Mouse (Mus musculus): ENCODE measurements around the gene Ccdc157.
A peak's percentile ranks its signal among the peaks of the same experiment; 100 is the strongest.
"Not testable (repeated sequence)": the region's sequence is repeated elsewhere in the genome, so short reads cannot be mapped to it uniquely, and the experiment has no call there.

Gene Ccdc157

DNA sequence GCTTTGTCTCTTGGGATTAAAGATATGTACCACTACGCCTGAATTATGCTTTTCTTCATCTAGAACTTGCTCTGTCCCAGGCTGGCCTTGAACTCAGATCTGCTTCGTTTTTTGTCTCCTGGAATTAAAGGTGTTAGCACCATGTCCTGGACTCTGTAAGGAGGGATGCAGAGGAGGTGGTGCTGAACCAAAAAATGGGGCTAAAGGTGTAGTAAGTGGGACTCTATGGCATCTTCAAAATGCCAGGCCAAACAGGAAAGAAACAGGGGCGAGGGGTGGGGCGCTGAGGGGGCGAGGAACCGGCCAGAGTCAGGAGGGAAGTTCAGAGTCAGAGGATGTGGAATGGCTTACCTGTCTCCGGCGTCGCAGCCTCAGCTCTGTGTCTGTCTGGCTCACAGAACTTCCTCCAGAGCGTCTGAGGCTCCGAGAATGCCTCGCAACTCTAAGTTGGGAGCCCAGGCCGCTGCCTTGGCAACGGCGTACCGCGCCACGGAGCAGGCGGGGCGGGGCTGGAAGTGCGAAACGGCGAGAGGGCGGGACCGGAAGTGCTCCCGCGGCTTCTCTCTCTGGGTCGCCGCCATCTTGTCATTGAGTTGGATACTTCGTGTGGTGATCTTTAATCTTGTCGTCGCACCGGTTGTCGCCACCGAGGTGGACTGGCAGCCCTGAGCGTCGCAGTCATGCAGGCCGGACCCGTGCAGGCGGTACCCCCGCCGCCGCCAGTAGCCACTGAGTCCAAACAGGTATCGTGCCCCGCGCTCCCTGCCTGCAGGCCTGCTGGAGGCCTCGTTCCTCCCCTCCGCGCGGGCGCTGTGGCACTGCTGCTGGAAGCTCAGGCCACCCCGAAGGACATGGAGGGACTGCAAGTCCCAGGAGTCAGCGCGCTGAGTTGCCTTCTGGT lies at the start of gene Ccdc157, which contains the start of gene Sf3a1:
TSS of gene Ccdc157 (minus strand) at position 486 of the 901 bp plus-strand sequence.
TSS of gene Sf3a1 (plus strand) at position 543 of the 901 bp plus-strand sequence.
- peak; percentile 85 for DNase-seq (ENCODE audit: low spot score)

GRCm38 (mm10) chr11:4209556-4209955 lies 49.5 kb upstream of the Ccdc157 start:
- DNase-seq (ENCODE audit: low spot score), result no peak

DNA sequence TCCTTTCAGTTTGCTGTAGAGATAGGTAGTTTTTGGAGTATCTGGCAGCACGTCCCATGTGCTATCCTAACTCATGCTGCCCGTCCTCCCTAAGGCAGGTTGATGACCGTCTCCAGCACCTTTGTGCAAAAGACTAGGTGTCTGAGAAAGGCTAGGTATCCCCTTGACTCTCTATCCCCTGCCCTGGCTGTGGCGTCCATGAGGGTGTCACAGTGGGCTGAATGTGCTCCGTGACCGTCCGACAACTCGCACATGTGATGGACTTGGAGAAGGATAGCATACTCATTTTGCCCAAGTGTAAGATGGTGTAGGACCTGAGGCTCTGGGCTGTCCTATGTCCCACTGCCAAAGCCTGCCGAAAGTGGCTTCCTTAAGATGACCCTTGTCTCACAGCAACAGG lies 47.6 kb upstream of the Ccdc157 start:
- DNase-seq (ENCODE audit: low spot score), result no peak

GRCm38 (mm10) chr11:4206563-4206962 lies 46.5 kb upstream of the Ccdc157 start:
- DNase-seq (ENCODE audit: low spot score), result no peak

- DNase-seq (ENCODE audit: low spot score), result no peak
Measured at GRCm38 (mm10) chr11:4205951-4206350, 45.9 kb upstream of the Ccdc157 start.

DNA sequence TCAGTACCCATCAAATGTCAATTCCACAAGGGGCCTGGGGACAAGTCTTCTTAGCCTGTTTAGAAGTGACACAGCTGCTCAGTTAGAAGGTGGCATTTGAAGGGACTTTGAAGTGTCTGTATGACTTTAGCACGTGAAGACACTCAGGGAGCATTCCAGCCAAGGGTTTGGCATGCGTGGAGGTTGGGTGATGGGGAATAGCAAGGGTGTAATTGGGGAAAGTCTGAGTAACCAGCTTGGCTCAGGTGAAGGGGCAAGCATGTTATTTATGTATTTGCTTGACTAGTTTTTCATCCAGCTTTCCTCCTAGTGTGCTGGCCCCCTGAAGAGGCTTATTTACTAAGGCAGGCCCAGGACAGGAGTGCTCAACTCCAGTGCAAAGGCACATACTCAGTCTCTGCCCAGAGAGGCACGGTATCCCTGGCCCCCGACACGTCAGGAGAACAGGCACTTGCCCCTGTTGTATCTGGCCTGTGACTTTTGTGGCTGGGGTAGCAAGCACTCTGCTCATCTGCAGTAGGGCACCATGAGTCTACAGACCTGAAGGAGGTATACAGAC lies 45.1 kb upstream of the Ccdc157 start:
- DNase-seq (ENCODE audit: low spot score), result no peak

GRCm38 (mm10) chr11:4203705-4204074 lies 43.6 kb upstream of the Ccdc157 start:
- peak; percentile 71 for DNase-seq (ENCODE audit: low spot score)

DNA sequence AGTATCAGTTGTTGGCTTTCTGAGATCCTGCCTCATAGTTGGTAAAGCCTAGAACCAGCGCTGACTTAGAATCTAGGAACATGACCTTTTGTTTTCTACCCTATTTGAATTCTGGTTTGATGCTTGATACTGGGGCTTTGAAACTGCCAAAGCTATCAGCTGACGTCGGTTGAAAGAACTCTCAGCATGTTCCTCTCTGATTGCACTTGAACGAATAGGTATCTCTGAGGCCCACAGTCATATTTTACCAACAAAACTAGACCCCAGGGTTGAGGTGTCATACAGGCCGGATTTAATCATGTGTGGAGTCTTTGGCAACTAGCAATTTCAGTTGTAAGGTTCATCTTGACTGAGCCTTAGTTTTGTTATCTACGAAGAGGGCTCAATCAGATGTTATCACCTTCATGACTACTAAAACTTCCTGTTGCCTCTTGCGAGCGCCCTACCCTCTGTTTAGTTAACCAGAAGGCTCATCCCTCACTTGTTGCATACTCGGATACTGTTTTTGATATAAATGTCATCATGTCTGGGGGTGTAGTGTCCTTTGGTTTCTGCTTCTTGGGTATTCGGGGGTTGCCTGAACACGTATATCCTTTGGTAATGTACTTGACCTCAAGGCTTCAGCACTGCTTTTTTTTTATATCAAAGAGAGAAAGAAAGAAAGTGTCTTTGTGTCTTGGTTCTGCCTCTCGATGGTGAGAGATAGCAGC lies 43.1 kb upstream of the Ccdc157 start:
- DNase-seq (ENCODE audit: low spot score), result no peak

DNA sequence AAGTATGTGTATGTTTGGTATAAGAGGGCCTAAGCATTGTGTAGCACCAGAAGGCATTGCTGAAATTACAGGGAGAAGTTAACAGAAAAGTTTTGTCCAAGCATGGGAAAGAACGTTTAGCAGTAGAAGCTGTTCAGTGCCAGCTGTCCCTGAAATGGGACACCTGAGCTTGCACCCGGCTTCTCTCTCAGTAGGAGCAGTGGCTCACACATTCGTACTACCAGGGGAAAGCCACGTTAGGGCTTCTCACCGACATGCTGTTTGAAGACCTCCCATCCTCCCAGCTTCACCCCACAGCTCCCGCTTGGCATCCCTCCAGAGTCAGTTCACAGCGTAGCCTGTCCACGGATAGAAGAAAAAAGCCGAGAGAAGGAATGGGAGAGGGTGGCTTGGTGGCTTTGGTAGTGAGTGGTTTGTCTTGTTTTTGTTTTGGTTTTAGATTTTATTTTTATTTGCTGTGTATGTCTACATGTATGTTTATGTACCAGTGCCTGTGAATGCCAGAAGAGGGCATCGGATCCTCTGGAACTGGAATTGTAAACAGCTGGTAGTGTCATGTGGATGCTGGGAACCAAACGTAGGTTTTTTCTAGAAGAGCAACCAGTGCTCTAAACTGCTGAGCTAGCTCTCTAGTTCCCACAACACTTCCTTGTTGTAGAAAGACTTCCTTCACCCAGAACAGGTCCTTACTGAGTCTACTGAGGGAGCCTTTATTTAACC lies 42.0 kb upstream of the Ccdc157 start:
- DNase-seq (ENCODE audit: low spot score), result no peak

DNA sequence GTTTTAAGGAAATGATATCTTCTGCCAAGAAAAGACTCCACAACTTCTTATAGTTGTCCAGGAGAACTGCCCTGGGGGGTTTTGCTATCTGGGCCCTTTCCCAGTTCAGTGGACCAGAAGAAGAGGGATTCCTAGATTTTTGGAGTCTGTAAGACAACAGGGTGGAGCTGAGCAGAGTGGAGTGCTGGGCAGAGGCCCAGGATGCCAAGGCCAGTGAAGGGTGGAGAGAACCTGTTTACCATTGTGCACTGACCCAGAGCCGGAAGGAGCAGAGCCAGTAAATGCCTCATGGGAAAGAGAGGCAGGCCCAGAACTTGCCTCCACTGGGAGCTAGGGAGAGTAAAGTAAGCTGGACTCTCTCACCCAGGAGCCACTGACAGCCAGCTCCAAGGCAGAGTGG lies 37.6 kb upstream of the Ccdc157 start:
- DNase-seq (ENCODE audit: low spot score), result peak; percentile 71

GRCm38 (mm10) chr11:4196636-4197035 lies 36.5 kb upstream of the Ccdc157 start:
- DNase-seq (ENCODE audit: low spot score), result no peak

- no peak for DNase-seq (ENCODE audit: low spot score)
Measured at GRCm38 (mm10) chr11:4195597-4196031, 35.5 kb upstream of the Ccdc157 start.

DNA sequence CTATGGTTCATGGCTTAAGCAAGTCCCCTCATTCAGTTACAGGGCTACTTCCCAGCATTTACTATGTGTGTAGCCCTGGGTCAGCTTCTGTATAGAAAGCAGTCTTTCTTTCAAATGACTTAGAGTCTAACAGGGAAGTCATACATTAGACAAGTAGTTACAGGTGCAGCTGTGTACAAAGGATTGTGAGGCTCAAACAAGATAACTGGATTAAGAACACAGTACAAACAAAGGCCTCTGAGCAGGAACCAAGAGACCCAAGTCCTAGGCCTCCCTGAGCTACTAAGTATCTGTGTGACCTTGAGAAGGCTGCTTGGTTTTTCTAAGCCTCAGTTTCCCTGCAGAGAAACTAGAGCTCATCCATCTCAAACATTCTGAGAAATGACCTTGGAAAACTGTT lies 33.3 kb upstream of the Ccdc157 start:
- DNase-seq (ENCODE audit: low spot score), result no peak

DNA sequence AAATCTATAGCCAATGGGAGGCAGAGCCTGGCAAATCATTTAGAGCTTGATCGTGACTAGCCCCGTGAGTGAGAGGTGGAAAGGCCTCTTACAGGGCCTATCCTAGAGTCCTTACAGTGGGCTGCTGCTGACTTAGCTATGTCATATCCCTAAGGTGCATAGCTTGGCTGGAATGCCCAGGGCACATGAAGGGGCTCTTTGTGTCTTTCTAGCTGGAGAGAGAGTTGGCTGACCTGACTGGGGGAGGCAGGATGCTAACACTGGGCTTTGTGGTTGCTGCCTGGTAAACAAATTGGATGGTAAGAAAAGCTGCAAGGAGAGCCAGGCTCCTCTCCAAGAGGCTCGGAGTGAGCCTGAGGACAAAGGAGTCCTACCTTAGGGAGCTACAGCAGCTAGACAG lies 32.7 kb upstream of the Ccdc157 start:
- no peak for DNase-seq (ENCODE audit: low spot score)

DNA sequence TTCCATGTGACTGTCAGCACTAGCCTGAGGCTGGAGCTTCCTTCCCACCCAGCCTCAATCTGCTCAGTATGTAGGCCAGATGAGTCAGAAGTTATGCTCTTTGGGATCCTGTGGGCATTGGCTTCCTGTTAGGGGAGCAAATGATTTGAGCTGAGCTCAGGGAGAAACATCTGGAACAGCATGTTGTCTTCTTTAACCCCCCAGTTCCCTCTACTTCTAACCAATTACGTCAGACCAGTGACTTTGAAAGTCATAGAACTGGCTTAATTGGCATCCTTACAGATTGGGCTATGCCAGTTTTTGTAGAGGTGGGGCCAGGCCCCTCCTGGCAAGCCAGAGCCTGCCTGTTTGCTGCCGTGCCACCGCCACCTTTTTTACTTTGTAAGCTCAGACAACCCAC lies 30.6 kb upstream of the Ccdc157 start:
- DNase-seq (ENCODE audit: low spot score), result no peak

DNA sequence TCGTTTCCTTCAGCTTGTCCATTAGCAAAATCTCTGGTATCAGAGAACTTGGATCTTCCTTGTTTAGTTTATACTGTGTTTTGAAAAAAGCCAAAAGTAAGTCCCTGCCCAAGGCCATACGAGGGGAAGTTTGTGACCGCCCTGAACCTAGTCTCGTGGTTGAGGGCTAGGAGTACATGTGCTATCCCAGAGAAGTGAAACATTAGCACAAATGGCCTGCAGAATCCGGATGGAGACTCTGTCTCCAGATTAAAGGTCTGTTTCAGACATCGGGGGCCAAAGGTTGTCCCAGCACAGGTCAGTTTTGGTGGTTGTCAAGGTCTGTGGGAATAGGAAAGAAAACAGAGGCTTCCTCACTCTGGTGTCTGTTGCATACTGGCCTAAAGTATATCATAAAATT lies 29.1 kb upstream of the Ccdc157 start:
- peak; percentile 50 for DNase-seq (ENCODE audit: low spot score)

DNA sequence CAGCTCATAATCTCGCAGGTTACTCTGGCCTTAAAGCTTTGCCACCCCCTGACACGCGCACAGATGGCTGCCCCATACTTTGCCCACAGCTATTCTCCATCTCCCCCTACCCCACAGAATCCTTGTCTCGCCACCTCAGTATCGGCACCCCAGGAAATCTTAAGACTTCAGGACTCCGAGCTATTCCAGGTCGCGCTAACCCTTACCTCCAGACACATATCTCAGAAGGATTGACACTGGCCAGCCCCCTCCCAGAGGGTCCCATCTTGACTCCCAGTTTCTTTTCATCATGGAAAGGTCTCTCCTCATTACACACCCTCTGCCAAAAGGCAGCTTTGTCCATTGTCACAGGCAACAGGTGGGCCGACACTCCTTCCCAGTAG lies 27.2 kb upstream of the Ccdc157 start:
- DNase-seq (ENCODE audit: low spot score), result no peak

- DNase-seq (ENCODE audit: low spot score), result peak; percentile 98
Measured at GRCm38 (mm10) chr11:4186486-4187317, 26.6 kb upstream of the Ccdc157 start, which contains the start of gene Tbc1d10a. Gene Tbc1d10a (plus strand): TSS chr11:4186789.

DNA sequence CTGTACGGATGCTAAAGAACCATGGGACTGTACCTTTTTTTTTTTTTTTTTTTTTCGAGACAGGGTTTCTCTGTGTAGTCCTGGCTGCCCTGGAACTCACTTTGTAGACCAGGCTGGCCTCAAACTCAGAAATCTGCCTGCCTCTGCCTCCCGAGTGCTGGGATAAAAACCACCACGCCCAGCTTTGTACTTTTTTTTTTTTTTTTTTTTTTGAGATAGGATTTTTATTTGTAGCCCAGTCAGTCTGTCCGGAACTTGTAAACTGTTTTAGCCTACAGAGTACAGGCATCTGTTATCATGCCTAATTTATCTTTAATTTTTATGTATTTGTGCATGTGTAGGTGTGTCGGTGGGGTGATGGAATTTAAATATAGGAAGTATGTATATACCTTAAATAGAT lies 25.4 kb upstream of the Ccdc157 start:
- DNase-seq (ENCODE audit: low spot score), result not testable (repeated sequence)

GRCm38 (mm10) chr11:4184251-4184952 lies 24.3 kb upstream of the Ccdc157 start:
- no peak for DNase-seq (ENCODE audit: low spot score)

GRCm38 (mm10) chr11:4183511-4183910 lies 23.4 kb upstream of the Ccdc157 start:
- DNase-seq (ENCODE audit: low spot score), result no peak

Measured in ovary, adult 18-20 months (tissue).